Mouse (Mus musculus): Measurements from ENCODE around the gene Lefty2. TPM values are rescaled to one million over a fixed set of nuclear protein-coding genes. Genes with fewer than 3 reads are reported as not detected.
A peak's percentile ranks its signal among the peaks of the same experiment; 100 is the strongest.
"Not testable (repeated sequence)": the region's sequence is repeated elsewhere in the genome, so short reads cannot be mapped to it uniquely, and the experiment has no call there.

The Lefty2 gene
- polyA plus RNA-seq, 1 experiment from 2014 or later: 0.26 TPM

DNA sequence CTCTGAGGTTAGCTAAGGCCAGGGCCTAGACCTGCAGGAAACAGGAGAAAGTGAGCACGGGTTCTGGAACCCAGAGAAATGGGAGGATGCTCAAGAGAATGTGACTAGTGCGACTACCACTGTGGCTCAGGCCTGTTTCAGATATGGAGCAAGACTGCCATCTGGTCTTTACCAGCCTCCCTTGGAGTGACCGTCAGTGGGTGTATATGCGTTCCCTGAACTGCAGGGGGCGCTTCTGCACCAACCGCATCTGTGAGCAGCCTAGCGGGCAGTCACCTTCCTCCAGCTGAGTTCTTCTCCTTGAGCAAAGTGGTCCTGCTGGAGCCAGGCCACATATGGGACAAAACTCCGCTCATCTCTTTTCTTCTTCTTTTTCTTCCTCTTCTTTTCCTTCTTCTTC lies 26.8 kb downstream of the Lefty2 start:
- Histone ChIP-seq H3K9me3 (no peaks in the 10 kb centered on the region), H3K4me3 (no peak overlapping the region), H3K27ac (no peak overlapping the region), H3K4me2 (no peak overlapping the region), H3K4me1 (replicated peaks) (no peaks in the 10 kb centered on the region), H3K27me3 (no peaks in the 10 kb centered on the region), H3K9ac (no peak overlapping the region), H3K36me3 (no peaks in the 10 kb centered on the region)
- 31% methylated on average over 8 of the region's 8 CpGs for WGBS
- no peak for ATAC-seq (ENCODE audit: low FRiP score)

DNA sequence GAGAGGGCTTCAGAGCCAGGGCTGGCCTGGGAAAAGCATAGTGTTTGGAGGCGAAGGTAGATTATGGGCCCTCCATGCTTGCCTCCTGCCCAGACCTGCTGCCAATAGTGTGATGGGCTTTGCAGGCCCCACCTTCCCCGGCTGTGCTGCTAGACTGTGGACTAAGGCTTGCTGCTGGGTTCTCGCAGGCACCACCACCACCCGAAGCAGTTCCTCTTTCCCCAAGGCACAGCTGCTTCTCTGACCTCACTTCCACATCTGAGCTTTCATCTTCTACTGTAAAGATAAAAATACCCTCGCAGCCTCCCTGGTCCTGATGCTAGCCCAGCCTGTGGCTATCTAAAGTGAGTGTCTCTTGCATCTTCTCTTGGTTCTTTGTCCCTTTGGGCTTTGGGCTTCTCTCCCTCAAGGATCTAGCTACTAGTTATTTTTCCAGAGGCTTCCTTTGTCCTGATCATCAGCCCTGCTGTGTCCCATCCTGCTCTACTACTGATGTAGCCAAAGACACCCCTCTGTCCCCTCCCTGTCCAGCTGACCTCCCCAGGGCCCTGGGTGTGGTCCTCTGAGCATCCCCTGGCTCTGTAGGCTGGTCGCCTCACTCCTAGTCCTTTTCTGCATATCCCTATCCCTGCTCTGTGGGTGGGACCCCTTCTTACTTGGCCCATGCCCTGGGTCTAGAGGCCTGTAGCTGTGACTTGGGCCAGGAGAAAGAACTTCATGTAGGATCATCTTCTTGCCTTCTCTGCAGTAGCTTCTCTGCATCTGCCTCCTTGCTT lies 29.6 kb downstream of the Lefty2 start:
- Histone ChIP-seq H3K27ac (no peak overlapping the region), H3K4me2 (no peak overlapping the region), H3K36me3 (no peaks in the 10 kb centered on the region), H3K4me3 (no peak overlapping the region), H3K9me3 (no peaks in the 10 kb centered on the region), H3K27me3 (no peaks in the 10 kb centered on the region), H3K4me1 (replicated peaks) (no peaks in the 10 kb centered on the region), H3K9ac (no peak overlapping the region)
- ATAC-seq (ENCODE audit: low FRiP score): no peak
- WGBS: 80% methylated on average over 6 of the region's 6 CpGs

DNA sequence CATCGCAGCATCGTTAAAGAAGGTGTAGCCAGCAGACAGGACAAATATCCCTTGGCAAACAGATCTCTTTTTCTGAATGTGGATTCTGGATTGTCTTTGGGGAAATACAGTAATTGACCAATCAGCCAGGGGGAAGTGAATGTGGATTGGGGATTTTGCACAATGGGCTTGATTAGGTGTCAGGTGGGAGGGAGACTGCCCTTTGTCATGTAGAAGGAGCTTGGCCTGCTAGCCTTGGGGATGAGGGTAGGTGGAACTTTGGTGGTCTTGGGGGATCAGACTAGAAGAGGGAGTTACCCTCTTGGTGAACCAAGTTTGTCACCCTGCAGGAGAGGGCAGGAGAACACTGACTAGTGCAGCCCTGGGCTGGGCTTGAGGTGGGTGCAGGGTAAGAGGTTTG lies 31.8 kb downstream of the Lefty2 start:
- WGBS: 36% methylated on average over 2 of the region's 2 CpGs
- Histone ChIP-seq H3K4me3 (no peak overlapping the region), H3K4me2 (no peak overlapping the region), H3K36me3 (no peaks in the 10 kb centered on the region), H3K27ac (no peak overlapping the region), H3K27me3 (no peaks in the 10 kb centered on the region), H3K4me1 (replicated peaks) (no peaks in the 10 kb centered on the region), H3K9ac (no peak overlapping the region), H3K9me3 (no peaks in the 10 kb centered on the region)
- no peak for ATAC-seq (ENCODE audit: low FRiP score)

- H3K9ac ChIP-seq: no peak overlapping the region
- no peaks in the 10 kb centered on the region for H3K9me3 ChIP-seq
- 79% methylated on average over 4 of the region's 4 CpGs for WGBS
- no peaks in the 10 kb centered on the region for H3K4me1 ChIP-seq (replicated peaks)
- H3K27ac ChIP-seq: no peak overlapping the region
- no peaks in the 10 kb centered on the region for H3K27me3 ChIP-seq
- H3K36me3 ChIP-seq: no peaks in the 10 kb centered on the region
- no peak for ATAC-seq (ENCODE audit: low FRiP score)
- H3K4me2 ChIP-seq: no peak overlapping the region
- no peak overlapping the region for H3K4me3 ChIP-seq
Observed at GRCm38 (mm10) chr1:180926286-180926685, 33.4 kb downstream of the Lefty2 start.

- no peaks in the 10 kb centered on the region for H3K36me3 ChIP-seq
Observed at GRCm38 (mm10) chr1:180929599-180929998, 36.7 kb downstream of the Lefty2 start.

DNA sequence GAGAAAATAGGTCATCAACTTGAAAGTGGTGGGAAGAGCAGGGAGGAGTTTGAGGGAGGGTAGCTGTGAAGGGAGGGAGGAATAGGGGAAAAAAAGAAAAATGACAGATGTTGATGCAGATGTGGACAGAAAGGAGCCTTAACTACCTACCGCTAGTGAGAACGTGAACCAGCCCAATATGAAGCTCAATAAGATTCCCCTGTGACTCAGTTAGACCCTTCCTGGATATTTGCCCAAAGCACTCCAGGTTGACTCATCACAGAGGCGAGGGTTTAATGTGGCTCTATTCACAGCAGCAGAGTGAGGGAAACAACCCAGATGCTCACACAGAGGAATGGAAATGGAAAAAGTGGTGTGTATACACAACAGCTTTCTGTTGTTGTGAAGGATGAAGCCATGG lies 38.2 kb downstream of the Lefty2 start:
- no peaks in the 10 kb centered on the region for H3K36me3 ChIP-seq
- 66% methylated on average over 3 of the region's 3 CpGs for WGBS
- H3K27me3 ChIP-seq: peaks cover 33% of the 10 kb centered on the region
- H3K4me3 ChIP-seq: no peak overlapping the region
- H3K4me2 ChIP-seq: no peak overlapping the region
- no peak for ATAC-seq (ENCODE audit: low FRiP score)
- no peak overlapping the region for H3K27ac ChIP-seq
- no peaks in the 10 kb centered on the region for H3K9me3 ChIP-seq
- H3K4me1 ChIP-seq (replicated peaks): 0 out of 2 replicates have a peak, but pooled peaks cover 8% of the 10 kb centered on the region
- no peak overlapping the region for H3K9ac ChIP-seq

More at GRCm38 (mm10) chr1:180929599-180929998, 36.7 kb downstream of the Lefty2 start:
- Histone ChIP-seq H3K9ac (no peak overlapping the region), H3K27me3 (peaks cover 17% of the 10 kb centered on the region), H3K4me1 (replicated peaks) (0 out of 2 replicates have a peak, but pooled peaks cover 8% of the 10 kb centered on the region), H3K27ac (no peak overlapping the region), H3K4me3 (no peak overlapping the region), H3K4me2 (no peak overlapping the region), H3K9me3 (no peaks in the 10 kb centered on the region)
- ATAC-seq (ENCODE audit: low FRiP score): no peak
- 73% methylated on average over 2 of the region's 2 CpGs for WGBS

- peaks cover 56% of the 10 kb centered on the region for H3K27me3 ChIP-seq
- no peak overlapping the region for H3K9ac ChIP-seq
- no peak overlapping the region for H3K27ac ChIP-seq
- H3K4me2 ChIP-seq: no peak overlapping the region
- WGBS: 7% methylated on average over 6 of the region's 6 CpGs
- H3K4me1 ChIP-seq (replicated peaks): peaks cover 13% of the 10 kb centered on the region; the same call in 1 of the 2 replicates
- ATAC-seq (ENCODE audit: low FRiP score): no peak
- no peaks in the 10 kb centered on the region for H3K36me3 ChIP-seq
- H3K4me3 ChIP-seq: no peak overlapping the region
- no peaks in the 10 kb centered on the region for H3K9me3 ChIP-seq
Observed at GRCm38 (mm10) chr1:180933659-180934058, 40.8 kb downstream of the Lefty2 start.

DNA sequence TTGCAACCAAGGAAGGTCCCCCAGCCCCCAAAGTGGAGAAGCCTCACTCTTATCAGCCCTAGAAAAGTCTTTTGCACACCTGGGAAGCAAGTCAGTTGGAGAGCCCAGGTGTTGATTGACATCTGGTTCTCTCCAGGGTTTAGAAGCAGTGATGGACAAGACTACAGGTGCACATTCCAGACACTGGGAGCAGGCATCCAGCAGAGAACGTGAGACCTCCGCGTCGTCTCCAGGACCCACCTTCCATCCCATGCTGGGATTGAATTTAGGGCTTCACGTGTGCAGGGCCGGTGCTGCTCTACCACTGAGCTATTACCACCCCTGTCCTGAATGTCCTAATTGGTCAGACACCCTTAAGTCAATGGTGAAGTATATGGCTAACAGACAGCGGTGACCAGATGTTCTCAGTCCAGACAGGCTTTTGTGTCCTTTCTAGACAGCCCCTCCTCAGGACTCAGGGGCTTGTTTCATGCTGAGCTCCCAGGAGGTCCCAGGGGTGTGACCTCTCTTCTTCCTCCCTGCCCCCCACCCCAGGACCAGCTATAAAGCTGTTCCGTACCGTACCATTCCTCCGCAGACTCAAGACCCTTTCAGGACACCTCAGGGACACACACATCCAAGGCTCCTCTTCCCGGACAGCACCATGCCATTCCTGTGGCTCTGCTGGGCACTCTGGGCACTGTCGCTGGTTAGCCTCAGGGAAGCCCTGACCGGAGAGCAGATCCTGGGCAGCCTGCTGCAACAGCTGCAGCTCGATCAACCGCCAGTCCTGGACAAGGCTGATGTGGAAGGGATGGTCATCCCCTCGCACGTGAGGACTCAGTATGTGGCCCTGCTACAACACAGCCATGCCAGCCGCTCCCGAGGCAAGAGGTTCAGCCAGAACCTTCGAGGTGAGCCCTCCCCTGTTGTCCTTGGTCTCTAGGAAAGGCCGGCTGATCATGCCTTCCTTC lies 41.8 kb downstream of the Lefty2 start, which contains the start of gene Lefty1:
Gene Lefty1 (plus strand): TSS at position 556 of the 953 bp plus-strand sequence.
- Histone ChIP-seq H3K4me3 (no peak within 1 kb of the TSS), H3K27ac (no peak within 1 kb of the TSS), H3K27me3 (peaks cover 57% of the 10 kb centered on the region), H3K9me3 (no peaks in the 10 kb centered on the region), H3K4me2 (no peak within 1 kb of the TSS), H3K36me3 (no peaks in the 10 kb centered on the region), H3K4me1 (replicated peaks) (peaks cover 13% of the 10 kb centered on the region; the same call in 1 of the 2 replicates), H3K9ac (no peak within 1 kb of the TSS)
- no peak for ATAC-seq (ENCODE audit: low FRiP score)
- 12% methylated on average over 21 of the region's 21 CpGs for WGBS

DNA sequence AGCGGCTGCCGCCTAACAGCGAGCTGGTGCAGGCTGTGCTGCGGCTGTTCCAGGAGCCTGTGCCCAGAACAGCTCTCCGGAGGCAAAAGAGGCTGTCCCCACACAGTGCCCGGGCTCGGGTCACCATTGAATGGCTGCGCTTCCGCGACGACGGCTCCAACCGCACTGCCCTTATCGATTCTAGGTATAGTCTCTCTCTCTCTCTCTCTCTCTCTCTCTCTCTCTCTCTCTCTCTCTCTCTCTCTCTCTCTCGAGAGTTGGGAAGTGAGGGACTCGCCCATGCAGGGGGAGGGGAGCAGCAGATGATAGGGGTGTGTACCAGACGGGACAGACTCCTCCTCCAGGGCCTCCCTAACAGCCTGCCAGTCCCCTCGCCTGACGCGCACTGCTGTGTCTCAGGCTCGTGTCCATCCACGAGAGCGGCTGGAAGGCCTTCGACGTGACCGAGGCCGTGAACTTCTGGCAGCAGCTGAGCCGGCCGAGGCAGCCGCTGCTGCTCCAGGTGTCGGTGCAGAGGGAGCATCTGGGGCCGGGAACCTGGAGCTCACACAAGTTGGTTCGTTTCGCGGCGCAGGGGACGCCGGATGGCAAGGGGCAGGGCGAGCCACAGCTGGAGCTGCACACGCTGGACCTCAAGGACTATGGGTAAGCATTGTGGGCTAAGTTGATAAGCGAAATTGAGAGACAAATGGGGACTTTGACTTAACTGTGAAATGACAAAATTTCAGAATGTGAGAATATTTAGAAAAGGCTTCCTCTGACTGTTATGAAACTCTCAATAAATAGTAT lies 43.9 kb downstream of the Lefty2 start:
- H3K4me3 ChIP-seq: peak overlapping the region; percentile 28
- H3K9me3 ChIP-seq, H3K36me3 ChIP-seq, H3K27ac ChIP-seq: not testable (repeated sequence)
- peaks cover 15% of the 10 kb centered on the region for H3K4me1 ChIP-seq (replicated peaks)
- peak; percentile 46; the same call in 1 of the 2 replicates for ATAC-seq (ENCODE audit: low FRiP score)
- 2% methylated on average over 38 of the region's 41 CpGs for WGBS
- H3K4me2 ChIP-seq: peak overlapping the region; percentile 48
- peaks cover 77% of the 10 kb centered on the region for H3K27me3 ChIP-seq
- H3K9ac ChIP-seq: peak overlapping the region; percentile 35; the same call in 1 of the 2 replicates

GRCm38 (mm10) chr1:180937631-180938030 lies 44.7 kb downstream of the Lefty2 start:
- not testable (repeated sequence) for H3K4me3 ChIP-seq; H3K27ac ChIP-seq; H3K4me2 ChIP-seq; H3K9ac ChIP-seq; ATAC-seq (ENCODE audit: low FRiP score); H3K36me3 ChIP-seq; H3K9me3 ChIP-seq
- Histone ChIP-seq H3K4me1 (replicated peaks) (peaks cover 23% of the 10 kb centered on the region), H3K27me3 (peaks cover 86% of the 10 kb centered on the region)
- WGBS: 10% methylated on average over 13 of the region's 13 CpGs

DNA sequence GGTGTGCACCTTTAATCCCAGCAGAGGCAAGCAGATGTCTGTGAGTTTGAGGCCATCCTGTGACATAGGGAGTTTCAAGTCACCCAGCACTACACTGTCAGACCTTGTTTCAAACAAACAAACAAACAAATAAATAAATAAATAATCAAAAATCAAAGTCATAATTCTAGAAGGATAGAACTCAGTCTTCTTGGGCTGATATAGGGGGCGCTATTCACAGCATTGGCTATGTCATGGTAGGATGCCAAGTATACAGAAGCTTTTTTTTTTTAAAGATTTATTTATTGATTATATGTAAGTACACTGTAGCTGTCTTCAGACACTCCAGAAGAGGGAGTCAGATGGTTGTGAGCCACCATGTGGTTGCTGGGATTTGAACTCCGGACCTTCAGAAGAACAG lies 45.9 kb downstream of the Lefty2 start:
- not testable (repeated sequence) for ATAC-seq (ENCODE audit: low FRiP score); H3K4me2 ChIP-seq
- 77% methylated on average over 2 of the region's 2 CpGs for WGBS

More for the DNA sequence above, 45.9 kb downstream of the Lefty2 start:
- not testable (repeated sequence) for H3K9ac ChIP-seq, H3K36me3 ChIP-seq, H3K4me3 ChIP-seq, H3K9me3 ChIP-seq, H3K27ac ChIP-seq
- H3K4me1 ChIP-seq (replicated peaks): peaks cover 27% of the 10 kb centered on the region
- peaks cover 88% of the 10 kb centered on the region for H3K27me3 ChIP-seq
